Mouse (Mus musculus): ENCODE results near the gene Tldc2. TPM values are rescaled to one million over a fixed set of nuclear protein-coding genes. Genes with fewer than 3 reads are reported as not detected.

Gene Tldc2
- total and polyA plus RNA-seq, 3 experiments = not detected

DNA sequence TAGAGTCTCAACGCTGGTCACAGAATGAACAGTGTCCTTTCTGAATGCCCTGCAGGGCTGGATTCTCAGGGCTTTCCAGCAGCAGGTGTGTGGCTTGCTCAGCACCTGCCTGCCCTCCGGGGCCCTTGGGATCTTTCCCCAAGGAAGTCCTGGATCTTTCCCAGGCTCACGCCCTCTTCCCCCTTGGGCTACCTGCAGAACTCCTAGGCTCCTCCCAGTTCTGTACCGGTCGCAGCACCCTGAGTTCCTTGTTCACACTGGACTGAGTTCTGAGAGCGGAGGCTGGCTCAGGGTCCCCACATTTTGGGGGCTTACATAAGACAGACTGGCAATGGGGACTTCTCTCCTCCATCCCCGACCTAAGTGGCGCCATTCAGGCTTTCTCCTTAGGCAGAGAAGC, 27.7 kb upstream of the Tldc2 start:
- TF ChIP-seq SMC3 (IDR thresholded peaks at IDR 0.05; ENCODE audit: low read depth, low read length) (no peak), CTCF (conservative IDR thresholded peaks at IDR 0.05 in 1 of 2, IDR thresholded peaks at IDR 0.05 in 1 of 2; ENCODE audit: low read depth in 2 of 2, low read length in 2 of 2) (no peak), TCF12 (IDR thresholded peaks at IDR 0.05; ENCODE audit: low read depth, low read length) (no peak), MAFK (IDR thresholded peaks at IDR 0.05; ENCODE audit: insufficient replicate concordance, low read length) (no peak), ETS1 (conservative IDR thresholded peaks at IDR 0.05; ENCODE audit: low read depth, low read length) (no peak), EP300 (IDR thresholded peaks at IDR 0.05; ENCODE audit: low read length) (no peak), ELF1 (IDR thresholded peaks at IDR 0.05; ENCODE audit: low read depth, low read length) (no peak)
- Histone ChIP-seq H3K27me3 (replicated peaks) (no peaks in the 10 kb centered on the region), H3K4me1 (ENCODE audit: control insufficient read depth in 1 of 2, insufficient read depth in 2 of 2) (peaks cover 12 to 61% of the 10 kb centered on the region in 2 experiments), H3K79me2 (replicated peaks; ENCODE audit: control insufficient read depth, extremely low read depth, insufficient read depth, poor library complexity, severe bottlenecking) (no peaks in the 10 kb centered on the region), H3K27ac (ENCODE audit: insufficient read depth, low read depth) (no peak overlapping the region), H3K4me2 (ENCODE audit: insufficient read depth, low read depth, poor library complexity, severe bottlenecking) (no peak overlapping the region), H3K4me3 (replicated peaks in 1 of 3; ENCODE audit: low read depth in 2 of 3, low read length in 2 of 3, poor library complexity in 1 of 3) (no peak overlapping the region), H3K9me3 (replicated peaks; ENCODE audit: low read length) (no peaks in the 10 kb centered on the region), H3K9ac (ENCODE audit: insufficient read depth, low read depth) (no peak overlapping the region), H3K36me3 (replicated peaks in 1 of 2; ENCODE audit: control insufficient read depth in 1 of 2, insufficient read depth in 1 of 2, low read length in 1 of 2) (no peaks in the 10 kb centered on the region)
- DNase-seq (ENCODE audit: extremely low read depth) = no peak
- in situ Hi-C loops (cut with MboI; ENCODE audit: low pct_ligation_motif_present, low pct_unique_long_range_greater_than_20kb, low sequenced_read_pairs) (no loop called here), dilution Hi-C loops (cut with MboI; ENCODE audit: extremely low pct_ligation_motif_present, extremely low pct_unique_long_range_greater_than_20kb, low sequenced_read_pairs) (no loop called here)

DNA sequence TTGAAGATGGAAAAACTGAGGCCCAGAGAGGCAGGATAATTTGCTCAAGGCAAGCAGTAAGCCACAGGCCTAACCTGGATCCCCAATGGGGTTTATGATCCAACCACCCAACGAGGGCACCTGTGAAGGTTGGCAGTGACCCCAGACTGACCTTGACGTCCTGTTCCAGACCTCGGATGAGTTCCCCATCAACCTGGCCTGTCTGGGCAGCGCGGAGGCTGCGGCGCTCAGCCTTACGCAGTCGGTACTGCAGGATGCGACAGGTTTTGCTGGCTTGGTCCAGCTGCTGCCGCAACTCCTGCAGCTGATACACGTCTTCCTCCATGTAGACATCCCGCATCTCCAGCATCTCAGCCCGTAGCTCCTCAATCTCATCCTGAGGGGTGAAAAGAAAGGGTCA, 26.8 kb upstream of the Tldc2 start:
- no peaks in the 10 kb centered on the region for H3K27me3 ChIP-seq (replicated peaks)
- H3K4me2 ChIP-seq (ENCODE audit: insufficient read depth, low read depth, poor library complexity, severe bottlenecking) = no peak overlapping the region
- TF ChIP-seq TCF12 (IDR thresholded peaks at IDR 0.05; ENCODE audit: low read depth, low read length) = no peak
- no peak for TF ChIP-seq MEF2A (IDR thresholded peaks at IDR 0.05; ENCODE audit: borderline replicate concordance, low read depth, low read length)
- TF ChIP-seq MAX (IDR thresholded peaks at IDR 0.05; ENCODE audit: low read length) = no peak
- no peak for TF ChIP-seq POLR2A (IDR thresholded peaks at IDR 0.05; ENCODE audit: low read depth, low read length)
- no peak for TF ChIP-seq JUND (conservative IDR thresholded peaks at IDR 0.05; ENCODE audit: low read depth, low read length)
- TF ChIP-seq ETS1 (conservative IDR thresholded peaks at IDR 0.05; ENCODE audit: low read depth, low read length) = no peak
- no peak for TF ChIP-seq RAD21 (IDR thresholded peaks at IDR 0.05; ENCODE audit: low read depth, low read length)
- no peak for TF ChIP-seq CHD1 (IDR thresholded peaks at IDR 0.05; ENCODE audit: low read depth, low read length)
- no peak overlapping the region for H3K4me3 ChIP-seq (replicated peaks in 1 of 3; ENCODE audit: low read depth in 2 of 3, low read length in 2 of 3, poor library complexity in 1 of 3)
- no peaks in the 10 kb centered on the region for H3K79me2 ChIP-seq (replicated peaks; ENCODE audit: control insufficient read depth, extremely low read depth, insufficient read depth, poor library complexity, severe bottlenecking)
- no peak overlapping the region for H3K27ac ChIP-seq (ENCODE audit: insufficient read depth, low read depth)
- H3K9ac ChIP-seq (ENCODE audit: insufficient read depth, low read depth) = no peak overlapping the region
- no peaks in the 10 kb centered on the region for H3K36me3 ChIP-seq (replicated peaks in 1 of 2; ENCODE audit: control insufficient read depth in 1 of 2, insufficient read depth in 1 of 2, low read length in 1 of 2)
- no peaks in the 10 kb centered on the region for H3K9me3 ChIP-seq (replicated peaks; ENCODE audit: low read length)
- H3K4me1 ChIP-seq (ENCODE audit: control insufficient read depth in 1 of 2, insufficient read depth in 2 of 2) = peaks cover 13 to 61% of the 10 kb centered on the region in 2 experiments
- dilution Hi-C loops (cut with MboI; ENCODE audit: extremely low pct_ligation_motif_present, extremely low pct_unique_long_range_greater_than_20kb, low sequenced_read_pairs) = no loop called here
- in situ Hi-C loops (cut with MboI; ENCODE audit: low pct_ligation_motif_present, low pct_unique_long_range_greater_than_20kb, low sequenced_read_pairs) = no loop called here
- DNase-seq (ENCODE audit: extremely low read depth) = no peak

DNA sequence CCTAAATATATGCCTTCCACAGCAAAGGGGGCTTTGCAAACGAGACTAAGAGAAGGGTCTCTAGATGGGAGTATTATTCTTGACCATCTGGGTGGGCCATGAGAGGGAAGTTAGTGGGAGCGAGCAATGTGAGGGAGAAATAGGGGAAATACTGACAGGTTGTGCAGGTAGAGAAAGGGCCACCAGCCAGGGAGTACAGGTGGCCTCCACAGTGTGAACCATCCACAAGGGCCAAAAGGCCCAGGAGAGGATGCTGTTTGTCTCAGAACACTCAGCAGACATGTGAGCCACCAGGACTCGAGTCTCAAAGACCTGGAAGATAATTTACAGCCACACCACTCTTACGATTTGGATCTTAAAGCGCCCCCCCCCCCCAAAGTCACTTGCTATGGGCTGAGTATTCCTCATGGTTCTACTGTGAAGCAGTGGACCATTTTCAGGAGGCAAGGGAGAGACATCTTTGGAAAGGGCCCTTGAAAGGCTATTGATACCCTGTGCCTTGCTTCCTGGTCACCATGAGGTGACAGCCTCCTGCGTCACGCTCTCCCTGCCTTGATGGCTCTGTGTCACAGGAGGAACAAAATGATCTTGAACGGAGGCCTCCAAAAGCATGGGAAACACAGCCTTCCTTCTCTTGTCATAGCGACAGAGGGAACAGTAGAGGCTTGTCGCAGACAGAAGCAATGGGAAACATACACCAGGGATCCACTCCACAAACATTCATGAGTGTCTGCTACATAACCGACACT, 26.1 kb upstream of the Tldc2 start:
- peaks cover 13 to 59% of the 10 kb centered on the region in 2 experiments for H3K4me1 ChIP-seq (ENCODE audit: control insufficient read depth in 1 of 2, insufficient read depth in 2 of 2)
- no peaks in the 10 kb centered on the region for H3K79me2 ChIP-seq (replicated peaks; ENCODE audit: control insufficient read depth, extremely low read depth, insufficient read depth, poor library complexity, severe bottlenecking)
- in situ Hi-C loops (cut with MboI; ENCODE audit: low pct_ligation_motif_present, low pct_unique_long_range_greater_than_20kb, low sequenced_read_pairs) = no loop called here
- dilution Hi-C loops (cut with MboI; ENCODE audit: extremely low pct_ligation_motif_present, extremely low pct_unique_long_range_greater_than_20kb, low sequenced_read_pairs) = no loop called here
- H3K36me3 ChIP-seq (replicated peaks in 1 of 2; ENCODE audit: control insufficient read depth in 1 of 2, insufficient read depth in 1 of 2, low read length in 1 of 2) = no peaks in the 10 kb centered on the region
- no peak overlapping the region for H3K9ac ChIP-seq (ENCODE audit: insufficient read depth, low read depth)
- no peaks in the 10 kb centered on the region for H3K27me3 ChIP-seq (replicated peaks)
- DNase-seq (ENCODE audit: extremely low read depth) = no peak
- no peak overlapping the region for H3K4me2 ChIP-seq (ENCODE audit: insufficient read depth, low read depth, poor library complexity, severe bottlenecking)
- H3K4me3 ChIP-seq (replicated peaks in 1 of 3; ENCODE audit: low read depth in 2 of 3, low read length in 2 of 3, poor library complexity in 1 of 3) = no peak overlapping the region
- no peaks in the 10 kb centered on the region for H3K9me3 ChIP-seq (replicated peaks; ENCODE audit: low read length)
- no peak for TF ChIP-seq POLR2A (IDR thresholded peaks at IDR 0.05; ENCODE audit: low read depth, low read length)
- no peak for TF ChIP-seq POLR2AphosphoS2 (IDR thresholded peaks at IDR 0.05; ENCODE audit: low read depth, low read length)
- TF ChIP-seq MEF2A (IDR thresholded peaks at IDR 0.05; ENCODE audit: borderline replicate concordance, low read depth, low read length) = no peak
- TF ChIP-seq ETS1 (conservative IDR thresholded peaks at IDR 0.05; ENCODE audit: low read depth, low read length) = no peak
- TF ChIP-seq E2F4 (IDR thresholded peaks at IDR 0.05; ENCODE audit: insufficient replicate concordance, low read depth, low read length) = no peak
- TF ChIP-seq SIN3A (IDR thresholded peaks at IDR 0.05; ENCODE audit: low read length) = no peak
- no peak for TF ChIP-seq ZKSCAN1 (IDR thresholded peaks at IDR 0.05; ENCODE audit: borderline replicate concordance, low read depth, low read length)
- TF ChIP-seq RCOR1 (conservative IDR thresholded peaks at IDR 0.05; ENCODE audit: low read depth, low read length) = no peak
- no peak for TF ChIP-seq JUN (IDR thresholded peaks at IDR 0.05; ENCODE audit: insufficient read depth, low read depth, low read length)
- TF ChIP-seq SMC3 (IDR thresholded peaks at IDR 0.05; ENCODE audit: low read depth, low read length) = no peak
- no peak for TF ChIP-seq GABPA (IDR thresholded peaks at IDR 0.05; ENCODE audit: insufficient replicate concordance, low read depth, low read length)
- TF ChIP-seq CHD1 (IDR thresholded peaks at IDR 0.05; ENCODE audit: low read depth, low read length) = no peak
- no peak for TF ChIP-seq MAFK (IDR thresholded peaks at IDR 0.05; ENCODE audit: insufficient replicate concordance, low read length)
- no peak for TF ChIP-seq MAZ (IDR thresholded peaks at IDR 0.05; ENCODE audit: low read depth, low read length)
- no peak for TF ChIP-seq RAD21 (IDR thresholded peaks at IDR 0.05; ENCODE audit: low read depth, low read length)
- TF ChIP-seq IRF4 (IDR thresholded peaks at IDR 0.05; ENCODE audit: low read depth, low read length) = no peak
- no peak for TF ChIP-seq MXI1 (IDR thresholded peaks at IDR 0.05; ENCODE audit: low read depth, low read length)
- no peak for TF ChIP-seq ZMIZ1 (IDR thresholded peaks at IDR 0.05; ENCODE audit: low read depth, low read length)
- no peak overlapping the region for H3K27ac ChIP-seq (ENCODE audit: insufficient read depth, low read depth)

Measured in CH12.LX (cell line).